Mouse (Mus musculus): ENCODE results near the gene Pdcd5.

Gene Pdcd5

GRCm38 (mm10) chr7:35640072-35640471 lies 7.2 kb downstream of the Pdcd5 start:
- DNase-seq = no peak

DNA sequence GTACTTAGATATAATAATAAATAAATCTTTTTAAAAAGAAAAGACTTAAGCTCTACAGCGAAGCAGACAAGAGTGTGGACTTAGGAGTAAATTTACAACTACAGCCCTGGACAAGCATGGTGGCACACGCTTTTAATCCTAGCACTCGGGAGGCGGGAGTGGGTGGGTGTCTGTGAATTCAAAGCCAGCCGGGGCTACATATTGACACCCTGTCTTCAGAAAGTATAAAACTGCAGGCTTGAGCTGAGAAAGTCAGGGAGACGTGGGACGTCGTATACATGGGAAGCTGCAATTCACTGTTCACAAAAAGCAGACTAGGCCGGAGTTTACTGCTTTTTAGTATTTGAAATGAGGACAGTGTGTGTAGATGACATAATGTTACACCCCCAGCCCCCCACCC lies 10.4 kb downstream of the Pdcd5 start:
- DNase-seq = no peak

DNA sequence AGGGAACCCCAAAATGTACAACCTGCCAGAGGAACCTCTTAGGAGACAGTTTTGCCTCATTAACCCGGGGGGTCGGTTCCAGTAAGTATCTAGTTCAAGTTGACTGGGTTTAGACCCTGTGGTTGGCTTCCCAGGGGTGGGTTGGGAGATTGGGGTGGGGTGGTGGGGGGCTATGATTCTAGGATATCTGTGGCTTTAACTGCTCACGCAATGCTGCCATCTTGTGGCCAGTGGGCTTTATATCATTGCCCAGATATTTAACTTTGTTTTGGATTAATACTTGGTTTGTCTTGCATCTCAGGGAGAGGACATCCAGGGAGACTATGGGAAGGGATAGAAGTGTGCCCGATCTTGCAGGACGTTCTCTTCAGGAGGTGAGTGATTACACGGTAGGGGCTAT lies 11.1 kb downstream of the Pdcd5 start:
- peak; percentile 62 for DNase-seq

DNA sequence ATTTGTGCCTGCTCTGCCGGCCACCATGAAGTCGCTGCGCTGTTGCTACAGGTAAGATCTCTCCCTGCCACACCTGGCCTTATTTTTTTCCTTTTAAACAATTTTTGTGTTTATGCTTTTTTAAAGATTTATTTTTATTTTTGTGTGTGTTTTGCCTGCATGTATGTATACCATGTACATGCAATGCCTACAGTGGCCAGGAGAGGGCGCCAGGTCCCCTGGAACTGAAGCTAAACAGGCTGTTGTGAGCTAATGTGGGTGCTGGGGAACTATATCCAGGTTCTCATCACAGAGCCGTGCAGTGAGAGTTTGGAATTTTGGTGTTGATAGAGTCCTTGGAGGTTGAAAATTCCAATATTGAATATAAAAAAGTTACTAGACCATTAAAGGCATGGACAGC lies 18.8 kb downstream of the Pdcd5 start:
- peak; percentile 36 for DNase-seq

DNA sequence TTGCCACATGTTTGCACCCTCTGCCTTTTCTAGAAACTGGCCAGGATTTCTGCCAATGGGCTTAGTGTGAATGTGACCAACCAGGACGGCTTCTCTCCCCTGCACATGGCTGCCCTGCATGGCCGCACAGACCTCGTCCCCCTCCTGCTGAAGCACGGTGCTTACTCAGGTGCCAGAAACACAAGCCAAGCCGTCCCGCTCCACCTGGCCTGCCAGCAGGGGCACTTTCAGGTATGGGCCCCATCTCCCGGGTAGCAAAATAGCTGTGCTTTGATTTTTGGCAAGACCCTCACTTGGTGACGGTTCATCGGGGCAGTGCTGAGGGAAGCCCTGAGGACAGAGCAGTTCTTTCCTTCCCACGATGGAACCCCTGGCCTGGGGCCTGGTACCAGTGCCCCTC lies 19.9 kb downstream of the Pdcd5 start:
- no peak for DNase-seq

GRCm38 (mm10) chr7:35626038-35626437 lies 21.3 kb downstream of the Pdcd5 start:
- no peak for DNase-seq

- DNase-seq = no peak
Measured at GRCm38 (mm10) chr7:35622626-35623025, 24.7 kb downstream of the Pdcd5 start.

DNA sequence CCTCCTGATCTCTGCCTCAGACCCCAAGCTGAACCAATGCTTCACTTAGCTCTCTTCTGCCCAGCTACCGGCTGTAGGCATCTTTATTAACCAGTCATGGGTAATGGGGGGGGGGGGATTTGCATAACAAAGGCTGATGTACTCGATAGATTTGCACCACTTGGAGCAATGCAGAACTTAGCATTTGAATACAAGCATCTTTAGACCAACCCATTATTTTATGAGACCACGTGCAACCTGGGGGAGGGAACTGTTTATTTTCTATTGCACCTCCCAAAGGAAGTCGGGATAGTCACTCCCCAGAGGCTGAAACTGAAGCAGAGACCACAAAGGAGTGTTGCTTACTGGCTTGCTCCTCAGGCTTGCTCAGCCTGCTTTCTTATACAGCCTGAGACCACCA lies 29.8 kb downstream of the Pdcd5 start:
- no peak for DNase-seq

DNA sequence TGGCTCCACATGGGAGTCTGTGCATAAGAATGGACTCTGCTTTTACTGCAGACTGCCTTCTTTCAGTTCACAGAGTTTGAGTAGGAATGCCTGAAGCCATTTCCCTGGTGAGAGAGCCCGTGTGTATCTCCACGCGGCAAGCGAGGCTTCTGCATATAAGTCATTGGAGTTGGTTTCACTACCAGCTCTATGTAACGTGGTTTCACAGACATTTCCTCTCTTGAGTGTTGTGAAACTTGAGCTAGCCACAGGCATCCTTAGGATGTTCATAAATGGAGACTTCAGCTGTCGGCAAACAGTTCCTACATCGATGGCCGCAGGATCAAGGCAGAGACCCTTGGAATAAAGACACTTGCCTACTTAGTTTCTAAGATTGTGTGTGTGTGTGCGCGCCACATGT lies 38.1 kb downstream of the Pdcd5 start:
- DNase-seq = no peak

- DNase-seq = no peak
Measured at GRCm38 (mm10) chr7:35606816-35607215, 40.5 kb downstream of the Pdcd5 start.

DNA sequence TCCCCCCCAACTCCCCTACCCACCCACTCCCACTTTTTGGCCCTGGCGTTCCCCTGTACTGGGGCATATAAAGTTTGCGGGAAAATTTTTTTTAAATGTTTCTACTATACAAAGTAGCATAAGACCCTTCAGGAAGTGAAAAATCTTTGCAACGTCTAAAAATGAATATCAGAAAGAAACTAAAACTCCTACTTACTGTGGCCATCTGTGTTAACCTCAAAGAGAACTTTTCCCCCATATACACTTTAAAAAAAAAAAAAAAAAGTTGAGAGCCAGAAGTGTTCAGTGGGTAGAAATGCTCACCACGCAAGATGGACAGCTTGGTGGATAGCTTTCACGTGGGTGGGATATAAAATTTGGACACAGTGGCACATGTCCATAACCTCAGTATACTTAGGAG lies 44.6 kb downstream of the Pdcd5 start:
- DNase-seq = no peak

GRCm38 (mm10) chr7:35601106-35601505 lies 46.2 kb downstream of the Pdcd5 start:
- DNase-seq = no peak

DNA sequence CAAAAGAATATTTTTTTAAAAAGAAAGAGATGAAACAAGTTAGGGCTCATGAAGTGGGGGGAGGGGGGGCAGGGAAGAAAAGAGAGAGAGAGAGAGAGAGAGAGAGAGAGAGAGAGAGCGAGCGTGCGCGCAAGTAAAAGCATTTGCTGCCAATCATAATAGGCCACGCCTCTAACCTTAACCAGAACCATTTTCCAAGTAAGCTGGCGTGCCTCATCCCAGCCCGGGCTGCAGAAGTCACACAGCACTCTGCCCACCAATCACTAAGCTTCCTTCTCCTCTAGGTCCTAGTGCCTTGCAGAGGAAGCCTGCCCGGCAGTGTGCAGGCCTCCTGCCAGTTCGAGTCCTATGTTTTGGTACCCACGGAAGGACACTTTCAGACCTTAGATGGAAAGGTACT lies 47.3 kb downstream of the Pdcd5 start:
- no peak for DNase-seq

- no peak for DNase-seq
Measured at GRCm38 (mm10) chr7:35599492-35599891, 47.8 kb downstream of the Pdcd5 start.

GRCm38 (mm10) chr7:35594311-35594710 lies 53.0 kb downstream of the Pdcd5 start:
- no peak for DNase-seq

All from retina, postnatal 1 day (tissue).